Mouse (Mus musculus): ENCODE measurements at regions not wholly inside any gene's neighbourhood (a gene's known extent, or its start where the extent isn't known, plus 50 kb on each side); places are given as distances from the start of the nearest gene placed in this dataset.

GRCm38 (mm10) chr16:53480664-53481063 is 1026.8 kb upstream of the Alcam start:
- no peak overlapping the region for H3K4me3 ChIP-seq
- ATAC-seq (ENCODE audit: borderline replicate concordance, extremely low read depth, low FRiP score, low TSS enrichment), result no peak
- no peak overlapping the region for H3K27ac ChIP-seq
- H3K4me2 ChIP-seq, result no peak overlapping the region
- H3K36me3 ChIP-seq, result no peaks in the 10 kb centered on the region
- no peaks in the 10 kb centered on the region for H3K9me3 ChIP-seq
- no peak overlapping the region for H3K9ac ChIP-seq
- no peaks in the 10 kb centered on the region for H3K27me3 ChIP-seq
- no peaks in the 10 kb centered on the region for H3K4me1 ChIP-seq

- ATAC-seq (ENCODE audit: borderline replicate concordance, extremely low read depth, low FRiP score, low TSS enrichment), result no peak
- H3K4me2 ChIP-seq, result no peak overlapping the region
- H3K27ac ChIP-seq, result no peak overlapping the region
- no peaks in the 10 kb centered on the region for H3K27me3 ChIP-seq
- H3K36me3 ChIP-seq, result no peaks in the 10 kb centered on the region
- H3K4me3 ChIP-seq, result no peak overlapping the region
- H3K9ac ChIP-seq, result no peak overlapping the region
- 49% methylated on average over 4 of the region's 4 CpGs for WGBS
- no peaks in the 10 kb centered on the region for H3K4me1 ChIP-seq
- H3K9me3 ChIP-seq, result no peaks in the 10 kb centered on the region
Measured at GRCm38 (mm10) chr16:53439511-53439910, 985.6 kb upstream of the Alcam start.

- no peak for ATAC-seq (ENCODE audit: borderline replicate concordance, extremely low read depth, low FRiP score, low TSS enrichment)
- H3K36me3 ChIP-seq, result no peaks in the 10 kb centered on the region
- no peaks in the 10 kb centered on the region for H3K4me1 ChIP-seq
- no peaks in the 10 kb centered on the region for H3K9me3 ChIP-seq
- 57% methylated on average over 2 of the region's 2 CpGs for WGBS
- H3K4me2 ChIP-seq, result no peak overlapping the region
- no peaks in the 10 kb centered on the region for H3K27me3 ChIP-seq
- H3K27ac ChIP-seq, result no peak overlapping the region
- H3K9ac ChIP-seq, result no peak overlapping the region
- H3K4me3 ChIP-seq, result no peak overlapping the region
Measured at GRCm38 (mm10) chr16:53418416-53418815, 964.5 kb upstream of the Alcam start.

- WGBS, result 81% methylated on average over 4 of the region's 4 CpGs
- Histone ChIP-seq H3K9ac (no peak overlapping the region), H3K4me2 (no peak overlapping the region), H3K27me3 (no peaks in the 10 kb centered on the region), H3K36me3 (no peaks in the 10 kb centered on the region), H3K4me1 (no peaks in the 10 kb centered on the region), H3K27ac (no peak overlapping the region), H3K9me3 (no peaks in the 10 kb centered on the region), H3K4me3 (no peak overlapping the region)
- ATAC-seq (ENCODE audit: borderline replicate concordance, extremely low read depth, low FRiP score, low TSS enrichment), result no peak
Measured at GRCm38 (mm10) chr16:53385176-53385575, 931.3 kb upstream of the Alcam start.

GRCm38 (mm10) chr16:53342153-53342552 is 888.3 kb upstream of the Alcam start:
- Histone ChIP-seq H3K9ac (no peak overlapping the region), H3K4me1 (no peaks in the 10 kb centered on the region), H3K27me3 (no peaks in the 10 kb centered on the region), H3K4me2 (no peak overlapping the region), H3K9me3 (no peaks in the 10 kb centered on the region), H3K27ac (no peak overlapping the region), H3K4me3 (no peak overlapping the region), H3K36me3 (no peaks in the 10 kb centered on the region)
- no peak for ATAC-seq (ENCODE audit: borderline replicate concordance, extremely low read depth, low FRiP score, low TSS enrichment)
- WGBS, result 75% methylated on average over 3 of the region's 3 CpGs

GRCm38 (mm10) chr16:53326353-53326752 is 872.5 kb upstream of the Alcam start:
- H3K9ac ChIP-seq, result no peak overlapping the region
- no peak for ATAC-seq (ENCODE audit: borderline replicate concordance, extremely low read depth, low FRiP score, low TSS enrichment)
- no peak overlapping the region for H3K27ac ChIP-seq
- H3K9me3 ChIP-seq, result no peaks in the 10 kb centered on the region
- H3K4me3 ChIP-seq, result no peak overlapping the region
- H3K4me2 ChIP-seq, result no peak overlapping the region
- H3K4me1 ChIP-seq, result no peaks in the 10 kb centered on the region
- no peaks in the 10 kb centered on the region for H3K27me3 ChIP-seq
- H3K36me3 ChIP-seq, result no peaks in the 10 kb centered on the region

- Histone ChIP-seq H3K4me1 (no peaks in the 10 kb centered on the region), H3K9ac (no peak overlapping the region), H3K27ac (no peak overlapping the region), H3K36me3 (no peaks in the 10 kb centered on the region), H3K27me3 (no peaks in the 10 kb centered on the region), H3K4me2 (no peak overlapping the region), H3K9me3 (no peaks in the 10 kb centered on the region), H3K4me3 (no peak overlapping the region)
- WGBS, result 75% methylated on average over 1 of the region's 1 CpGs
- ATAC-seq (ENCODE audit: borderline replicate concordance, extremely low read depth, low FRiP score, low TSS enrichment), result no peak
Measured at GRCm38 (mm10) chr16:53292081-53292480, 838.2 kb upstream of the Alcam start.

- H3K9me3 ChIP-seq, result no peaks in the 10 kb centered on the region
- no peak for ATAC-seq (ENCODE audit: borderline replicate concordance, extremely low read depth, low FRiP score, low TSS enrichment)
- no peak overlapping the region for H3K27ac ChIP-seq
- no peak overlapping the region for H3K4me3 ChIP-seq
- no peak overlapping the region for H3K4me2 ChIP-seq
- no peak overlapping the region for H3K9ac ChIP-seq
- no peaks in the 10 kb centered on the region for H3K36me3 ChIP-seq
- no peaks in the 10 kb centered on the region for H3K4me1 ChIP-seq
- 65% methylated on average over 2 of the region's 2 CpGs for WGBS
- no peaks in the 10 kb centered on the region for H3K27me3 ChIP-seq
Measured at GRCm38 (mm10) chr16:53282014-53282413, 828.1 kb upstream of the Alcam start.

- no peak overlapping the region for H3K4me2 ChIP-seq
- no peak overlapping the region for H3K9ac ChIP-seq
- ATAC-seq (ENCODE audit: borderline replicate concordance, extremely low read depth, low FRiP score, low TSS enrichment), result no peak
- no peaks in the 10 kb centered on the region for H3K36me3 ChIP-seq
- no peak overlapping the region for H3K27ac ChIP-seq
- H3K27me3 ChIP-seq, result no peaks in the 10 kb centered on the region
- no peaks in the 10 kb centered on the region for H3K9me3 ChIP-seq
- 12% methylated on average over 3 of the region's 3 CpGs for WGBS
- no peaks in the 10 kb centered on the region for H3K4me1 ChIP-seq
- no peak overlapping the region for H3K4me3 ChIP-seq
Measured at GRCm38 (mm10) chr16:53266116-53266515, 812.2 kb upstream of the Alcam start.

GRCm38 (mm10) chr16:53245365-53245764 is 791.5 kb upstream of the Alcam start:
- 66% methylated on average over 1 of the region's 1 CpGs for WGBS
- H3K4me2 ChIP-seq, result no peak overlapping the region
- no peak overlapping the region for H3K4me3 ChIP-seq
- no peaks in the 10 kb centered on the region for H3K27me3 ChIP-seq
- no peaks in the 10 kb centered on the region for H3K36me3 ChIP-seq
- H3K9ac ChIP-seq, result no peak overlapping the region
- H3K9me3 ChIP-seq, result no peaks in the 10 kb centered on the region
- no peak for ATAC-seq (ENCODE audit: borderline replicate concordance, extremely low read depth, low FRiP score, low TSS enrichment)
- no peaks in the 10 kb centered on the region for H3K4me1 ChIP-seq
- no peak overlapping the region for H3K27ac ChIP-seq

GRCm38 (mm10) chr16:53242126-53242537 is 788.3 kb upstream of the Alcam start:
- 51% methylated on average over 3 of the region's 3 CpGs for WGBS
- ATAC-seq (ENCODE audit: borderline replicate concordance, extremely low read depth, low FRiP score, low TSS enrichment), result no peak

GRCm38 (mm10) chr16:53218886-53219285 is 765.0 kb upstream of the Alcam start:
- H3K4me2 ChIP-seq, result no peak overlapping the region
- WGBS, result 71% methylated on average over 4 of the region's 4 CpGs
- no peaks in the 10 kb centered on the region for H3K4me1 ChIP-seq
- no peaks in the 10 kb centered on the region for H3K27me3 ChIP-seq
- H3K36me3 ChIP-seq, result no peaks in the 10 kb centered on the region
- H3K27ac ChIP-seq, result no peak overlapping the region
- H3K9me3 ChIP-seq, result no peaks in the 10 kb centered on the region
- H3K9ac ChIP-seq, result no peak overlapping the region
- ATAC-seq (ENCODE audit: borderline replicate concordance, extremely low read depth, low FRiP score, low TSS enrichment), result no peak
- no peak overlapping the region for H3K4me3 ChIP-seq

More at GRCm38 (mm10) chr16:53242126-53242537, 788.3 kb upstream of the Alcam start:
- Histone ChIP-seq H3K4me1 (no peaks in the 10 kb centered on the region), H3K4me3 (no peak overlapping the region), H3K4me2 (no peak overlapping the region), H3K27ac (no peak overlapping the region), H3K9me3 (no peaks in the 10 kb centered on the region), H3K27me3 (no peaks in the 10 kb centered on the region), H3K9ac (no peak overlapping the region), H3K36me3 (no peaks in the 10 kb centered on the region)

- H3K27ac ChIP-seq, result no peak overlapping the region
- H3K36me3 ChIP-seq, result no peaks in the 10 kb centered on the region
- no peak overlapping the region for H3K9ac ChIP-seq
- no peak overlapping the region for H3K4me3 ChIP-seq
- WGBS, result 24% methylated on average over 1 of the region's 1 CpGs
- H3K4me2 ChIP-seq, result no peak overlapping the region
- H3K9me3 ChIP-seq, result no peaks in the 10 kb centered on the region
- H3K27me3 ChIP-seq, result no peaks in the 10 kb centered on the region
- ATAC-seq (ENCODE audit: borderline replicate concordance, extremely low read depth, low FRiP score, low TSS enrichment), result no peak
- H3K4me1 ChIP-seq, result no peaks in the 10 kb centered on the region
Measured at GRCm38 (mm10) chr16:53201449-53201848, 747.6 kb upstream of the Alcam start.

Measured in lung, embryonic 15.5 days (tissue).